Comparison of ENCODE assay signal across 9 mouse cellular contexts in the genomic region with DNA sequence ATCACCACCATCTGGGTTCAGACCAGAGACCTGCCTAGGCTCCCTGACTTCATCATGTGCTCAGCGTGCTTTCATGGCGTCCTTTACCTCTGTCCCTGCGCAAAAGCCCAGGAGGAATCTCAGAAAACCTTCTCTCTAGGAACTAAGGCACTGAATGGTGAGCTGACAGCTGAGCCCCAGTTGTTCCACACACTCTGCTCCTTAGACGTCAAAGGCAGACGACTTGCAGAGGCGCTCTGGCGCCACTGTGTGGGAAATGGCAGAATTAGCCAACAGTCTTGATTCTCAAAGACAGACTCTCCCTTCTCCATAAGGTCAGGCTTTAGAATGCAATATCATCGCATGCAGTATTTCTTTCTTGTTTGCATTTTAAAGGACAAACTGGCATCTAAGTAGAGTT. TPM values are rescaled to one million over a fixed set of nuclear protein-coding genes. Genes with fewer than 3 reads are reported as not detected.
DNase-seq lines count a peak whose midpoint lies in the region; ATAC-seq and TF ChIP-seq lines count a peak whose summit lies in the region.
"Had no signal": no experiment of that assay in that cellular context is flagged by ENCODE, and none has a peak within 500 bp of the region (broad histone marks: within the 10 kb centered on the region; RNA-seq: fewer than 3 reads in every experiment).

No protein-coding gene starts in this region.

- 0 out of 2 replicates have a peak, but pooled peaks cover 3% of the 10 kb centered on the region for H3K36me3 ChIP-seq in forebrain, embryonic 16.5 days (ENCODE audit: control insufficient read depth, insufficient read depth)
- H3K36me3 ChIP-seq in intestine, embryonic 14.5 days (ENCODE audit: control insufficient read depth, insufficient read depth, low read length) = peaks cover 13% of the 10 kb centered on the region
- no peaks in the 10 kb centered on the region for H3K36me3 ChIP-seq in midbrain, embryonic 11.5 days (ENCODE audit: control insufficient read depth, insufficient read depth, low read length)
- 0 out of 2 replicates have a peak, but pooled peaks cover 1% of the 10 kb centered on the region for H3K36me3 ChIP-seq in small intestine, adult 2 months (ENCODE audit: control insufficient read depth, insufficient read depth, low read length)

- H3K9me3 ChIP-seq in forebrain, embryonic 16.5 days (ENCODE audit: control insufficient read depth, low read length) = no peaks in the 10 kb centered on the region
- H3K9me3 ChIP-seq in intestine, embryonic 14.5 days (ENCODE audit: control insufficient read depth, low read length) = no peaks in the 10 kb centered on the region
- no peaks in the 10 kb centered on the region for H3K9me3 ChIP-seq in midbrain, embryonic 11.5 days (ENCODE audit: control insufficient read depth, low read length)
- H3K9me3 ChIP-seq: lung, embryonic 15.5 days had no signal

- no peak overlapping the region for H3K9ac ChIP-seq in forebrain, embryonic 16.5 days (replicated peaks; ENCODE audit: low read depth, low read length)
- H3K9ac ChIP-seq in intestine, embryonic 14.5 days (ENCODE audit: low read length) = no peak overlapping the region
- H3K9ac ChIP-seq in midbrain, embryonic 11.5 days (ENCODE audit: low read length) = no peak overlapping the region
- H3K9ac ChIP-seq: lung, embryonic 15.5 days had no signal

- H3K4me1 ChIP-seq in bone marrow, adult 2 months (ENCODE audit: control insufficient read depth, insufficient read depth, low read length) = no peaks in the 10 kb centered on the region
- no peaks in the 10 kb centered on the region for H3K4me1 ChIP-seq in forebrain, embryonic 16.5 days (replicated peaks; ENCODE audit: control insufficient read depth, insufficient read depth, low read length)
- H3K4me1 ChIP-seq in intestine, embryonic 14.5 days (replicated peaks; ENCODE audit: control insufficient read depth, insufficient read depth, low read length) = no peaks in the 10 kb centered on the region
- no peaks in the 10 kb centered on the region for H3K4me1 ChIP-seq in midbrain, embryonic 11.5 days (ENCODE audit: control insufficient read depth, insufficient read depth, low read length)
- H3K4me1 ChIP-seq in small intestine, adult 2 months (ENCODE audit: control insufficient read depth, insufficient read depth, insufficient read length, low read length) = no peaks in the 10 kb centered on the region
- H3K4me1 ChIP-seq: lung, embryonic 15.5 days had no signal

- intact Hi-C loops in left cerebral cortex, postnatal 25 days (cut with DNase I) = loop anchor here (1.0 to 5.0 kb wide), 2 partner anchors 37 to 199 kb away; no protein-coding TSS in a partner anchor

- peak; percentile 42 to 49 for DNase-seq in cerebellum, adult 18-20 months
- peak; percentile 66 for DNase-seq in intestine, embryonic 14.5 days (ENCODE audit: low spot score)
- DNase-seq in left cerebral cortex, postnatal 25 days (ENCODE audit: low spot score in 2 of 2) = peak; percentile 52 to 65
- peak; percentile 94 for DNase-seq in midbrain, embryonic 11.5 days (ENCODE audit: low spot score, missing footprints)

- no peak overlapping the region for H3K27ac ChIP-seq in bone marrow, adult 2 months (ENCODE audit: control insufficient read depth, insufficient read depth, low read depth, low read length, poor library complexity)
- H3K27ac ChIP-seq in forebrain, embryonic 16.5 days (ENCODE audit: low read length) = no peak overlapping the region
- no peak overlapping the region for H3K27ac ChIP-seq in intestine, embryonic 14.5 days (ENCODE audit: low read depth)
- no peak overlapping the region for H3K27ac ChIP-seq in midbrain, embryonic 11.5 days (ENCODE audit: low read depth, low read length)
- no peak overlapping the region for H3K27ac ChIP-seq in small intestine, adult 2 months (ENCODE audit: insufficient read depth, low read depth, low read length)
- H3K27ac ChIP-seq: lung, embryonic 15.5 days had no signal

- no peaks in the 10 kb centered on the region for H3K27me3 ChIP-seq in forebrain, embryonic 16.5 days (replicated peaks; ENCODE audit: control insufficient read depth, insufficient read depth, low read length)
- no peaks in the 10 kb centered on the region for H3K27me3 ChIP-seq in intestine, embryonic 14.5 days (replicated peaks; ENCODE audit: control insufficient read depth, insufficient read depth, low read length)
- H3K27me3 ChIP-seq in midbrain, embryonic 11.5 days (ENCODE audit: control insufficient read depth, insufficient read depth, low read length) = no peaks in the 10 kb centered on the region
- no peaks in the 10 kb centered on the region for H3K27me3 ChIP-seq in small intestine, adult 2 months (ENCODE audit: control insufficient read depth, insufficient read depth, low read length)
- H3K27me3 ChIP-seq: lung, embryonic 15.5 days had no signal

- no peak overlapping the region for H3K4me3 ChIP-seq in bone marrow, adult 2 months (replicated peaks; ENCODE audit: control insufficient read depth, low read depth, low read length)
- H3K4me3 ChIP-seq in forebrain, embryonic 16.5 days (replicated peaks; ENCODE audit: low read length) = no peak overlapping the region
- H3K4me3 ChIP-seq in intestine, embryonic 14.5 days (ENCODE audit: low read depth, low read length) = no peak overlapping the region
- H3K4me3 ChIP-seq in midbrain, embryonic 11.5 days (ENCODE audit: low read depth, low read length) = no peak overlapping the region
- H3K4me3 ChIP-seq in small intestine, adult 2 months (ENCODE audit: low read depth, low read length) = no peak overlapping the region
- H3K4me3 ChIP-seq: lung, embryonic 15.5 days had no signal

- 20% methylated on average over 8 of the region's 8 CpGs for WGBS in bone marrow, adult 2 months
- WGBS in forebrain, embryonic 16.5 days = 16% methylated on average over 8 of the region's 8 CpGs
- 22% methylated on average over 8 of the region's 8 CpGs for WGBS in intestine, embryonic 14.5 days
- 17% methylated on average over 8 of the region's 8 CpGs for WGBS in midbrain, embryonic 11.5 days
- WGBS in small intestine, adult 2 months = 20% methylated on average over 8 of the region's 8 CpGs

- no peak for ATAC-seq in cerebellum, adult (ENCODE audit: insufficient number of reproducible peaks, low FRiP score, low TSS enrichment)
- peak; percentile 74 for ATAC-seq in forebrain, embryonic 16.5 days
- no peak for ATAC-seq in intestine, embryonic 14.5 days (replicated peaks; ENCODE audit: low FRiP score, low TSS enrichment, low read depth)
- peak; percentile 59 for ATAC-seq in midbrain, embryonic 11.5 days (ENCODE audit: low FRiP score)

- no peak for TF ChIP-seq POLR2A in bone marrow, adult 2 months (IDR thresholded peaks at IDR 0.05; ENCODE audit: borderline replicate concordance, control insufficient read depth, low read depth, low read length)
- TF ChIP-seq POLR2A in small intestine, adult 2 months (IDR thresholded peaks at IDR 0.05; ENCODE audit: low read depth, low read length) = no peak

- TF ChIP-seq CTCF in bone marrow, adult 2 months (IDR thresholded peaks at IDR 0.05; ENCODE audit: control insufficient read depth, insufficient read depth, low read length) = peak; percentile 88
- peak; percentile 71; the same call in 1 of the 2 replicates for TF ChIP-seq CTCF in small intestine, adult 2 months (IDR thresholded peaks at IDR 0.05; ENCODE audit: extremely low read depth, insufficient read length, insufficient replicate concordance, low read depth, low read length)

- no peak overlapping the region for H3K4me2 ChIP-seq in forebrain, embryonic 16.5 days (ENCODE audit: low read length)
- H3K4me2 ChIP-seq in intestine, embryonic 14.5 days (ENCODE audit: low read length) = no peak overlapping the region
- H3K4me2 ChIP-seq in midbrain, embryonic 11.5 days = no peak overlapping the region
- H3K4me2 ChIP-seq: lung, embryonic 15.5 days had no signal

RNA-seq across cellular contexts. Expression of a gene that starts 9.6 kb away (rescaled TPM):
- polyA plus RNA-seq in bone marrow, adult 2 months (2011; ENCODE audit: insufficient read depth, insufficient read length, low replicate concordance, missing spikeins) = 46.6 and 64.0 TPM in 2 replicates
- 235 and 249 TPM in 2 replicates for polyA plus RNA-seq in forebrain, embryonic 16.5 days (2015; fragmentation: Nextera tagmentation; extraction: Ambion mirVana)
- 143 and 144 TPM in 2 replicates for polyA plus RNA-seq in intestine, embryonic 14.5 days (2014; fragmentation: Nextera tagmentation; extraction: Ambion mirVana)
- total RNA-seq in left cerebral cortex, postnatal 25 days (2021) = 10 to 100 TPM; 17.6 to 20.7 TPM
- polyA plus RNA-seq in midbrain, embryonic 11.5 days (2014; fragmentation: Nextera tagmentation; extraction: Ambion mirVana) = 173 and 179 TPM in 2 replicates
- polyA plus RNA-seq in small intestine, adult 2 months (2012; rRNA removed) = 10.2 and 17.0 TPM in 2 replicates

RNA-seq across cellular contexts. Expression of a gene that starts 13.3 kb away (rescaled TPM):
- polyA plus RNA-seq in bone marrow, adult 2 months (2011; ENCODE audit: insufficient read depth, insufficient read length, low replicate concordance, missing spikeins) = not detected in 2 replicates
- 0.39 and 0.49 TPM in 2 replicates for polyA plus RNA-seq in forebrain, embryonic 16.5 days (2015; fragmentation: Nextera tagmentation; extraction: Ambion mirVana)
- polyA plus RNA-seq in intestine, embryonic 14.5 days (2014; fragmentation: Nextera tagmentation; extraction: Ambion mirVana) = not detected in 2 replicates
- total RNA-seq in left cerebral cortex, postnatal 25 days (2021) = under 1 TPM; 0.50 to 0.64 TPM
- polyA plus RNA-seq in midbrain, embryonic 11.5 days (2014; fragmentation: Nextera tagmentation; extraction: Ambion mirVana) = 0.31 TPM in 1 of 2 replicates, not detected in the other
- polyA plus RNA-seq in small intestine, adult 2 months (2012; rRNA removed) = 0.09 TPM in 1 of 2 replicates, not detected in the other
- polyA plus RNA-seq: lung, embryonic 15.5 days had no signal

RNA-seq across cellular contexts. Expression of a gene that starts 14.9 kb away (rescaled TPM):
- polyA plus RNA-seq in bone marrow, adult 2 months (2011; ENCODE audit: insufficient read depth, insufficient read length, low replicate concordance, missing spikeins) = 173 and 189 TPM in 2 replicates
- polyA plus RNA-seq in forebrain, embryonic 16.5 days (2015; fragmentation: Nextera tagmentation; extraction: Ambion mirVana) = 0.16 and 0.54 TPM in 2 replicates
- 0.34 and 0.42 TPM in 2 replicates for polyA plus RNA-seq in intestine, embryonic 14.5 days (2014; fragmentation: Nextera tagmentation; extraction: Ambion mirVana)
- total RNA-seq in left cerebral cortex, postnatal 25 days (2021) = under 1 TPM; 0.57 to 0.60 TPM
- polyA plus RNA-seq in midbrain, embryonic 11.5 days (2014; fragmentation: Nextera tagmentation; extraction: Ambion mirVana) = 7.7 and 9.3 TPM in 2 replicates
- 0.03 and 0.06 TPM in 2 replicates for polyA plus RNA-seq in small intestine, adult 2 months (2012; rRNA removed)

RNA-seq across cellular contexts. Expression of a gene that starts 27.8 kb away (rescaled TPM):
- polyA plus RNA-seq in bone marrow, adult 2 months (2011; ENCODE audit: insufficient read depth, insufficient read length, low replicate concordance, missing spikeins) = 2.4 and 5.0 TPM in 2 replicates
- polyA plus RNA-seq in forebrain, embryonic 16.5 days (2015; fragmentation: Nextera tagmentation; extraction: Ambion mirVana) = 27.9 and 30.1 TPM in 2 replicates
- polyA plus RNA-seq in intestine, embryonic 14.5 days (2014; fragmentation: Nextera tagmentation; extraction: Ambion mirVana) = 27.0 and 28.4 TPM in 2 replicates
- total RNA-seq in left cerebral cortex, postnatal 25 days (2021) = 10 to 100 TPM; 33.4 to 34.2 TPM
- 32.2 and 35.2 TPM in 2 replicates for polyA plus RNA-seq in midbrain, embryonic 11.5 days (2014; fragmentation: Nextera tagmentation; extraction: Ambion mirVana)
- 1.9 and 2.0 TPM in 2 replicates for polyA plus RNA-seq in small intestine, adult 2 months (2012; rRNA removed)

RNA-seq across cellular contexts. Expression of a gene that starts 28.0 kb away (rescaled TPM):
- 3.7 and 7.0 TPM in 2 replicates for polyA plus RNA-seq in bone marrow, adult 2 months (2011; ENCODE audit: insufficient read depth, insufficient read length, low replicate concordance, missing spikeins)
- 9.3 and 9.4 TPM in 2 replicates for polyA plus RNA-seq in forebrain, embryonic 16.5 days (2015; fragmentation: Nextera tagmentation; extraction: Ambion mirVana)
- 35.7 and 38.2 TPM in 2 replicates for polyA plus RNA-seq in intestine, embryonic 14.5 days (2014; fragmentation: Nextera tagmentation; extraction: Ambion mirVana)
- total RNA-seq in left cerebral cortex, postnatal 25 days (2021) = 1 to 10 TPM; 6.5 to 6.9 TPM
- 15.5 TPM in 2 replicates for polyA plus RNA-seq in midbrain, embryonic 11.5 days (2014; fragmentation: Nextera tagmentation; extraction: Ambion mirVana)
- 4.4 and 6.3 TPM in 2 replicates for polyA plus RNA-seq in small intestine, adult 2 months (2012; rRNA removed)

Comparison
In these comparisons a context has a peak if more than half of its experiments do, and no peak if none do; other contexts are left out.
1. ATAC-seq: peak in forebrain, embryonic 16.5 days (single experiment) and midbrain, embryonic 11.5 days (single experiment); none in cerebellum, adult (single experiment) and intestine, embryonic 14.5 days (single experiment).
2. RNA of a gene that starts 14.9 kb away (polyA plus RNA-seq): 173 to 189 TPM in bone marrow, adult 2 months; 7.7 to 9.3 TPM in midbrain, embryonic 11.5 days, 0.16 to 0.54 TPM in forebrain, embryonic 16.5 days, 0.34 to 0.42 TPM in intestine, embryonic 14.5 days and 0.03 to 0.06 TPM in small intestine, adult 2 months; every median in the first group is over 10 times any median in the second.
3. Peak in every context shown above with its lines, with median percentiles within 50 percentile points of each other: DNase-seq.